Mouse (Mus musculus): ENCODE data around the gene Esyt1. TPM values are rescaled to one million over a fixed set of nuclear protein-coding genes. Genes with fewer than 3 reads are reported as not detected.
"Not testable (repeated sequence)": the region's sequence is repeated elsewhere in the genome, so short reads cannot be mapped to it uniquely, and the experiment has no call there.

Esyt1 gene
- polyA plus RNA-seq, 1 experiment from 2014 or later, result 19.1 TPM

GRCm38 (mm10) chr10:128505371-128505667 lies 20.4 kb downstream of the Esyt1 start:
- H3K36me3 ChIP-seq (ENCODE audit: control insufficient read depth, insufficient read depth, low read length); H3K9ac ChIP-seq (ENCODE audit: low read depth, low read length); H3K4me1 ChIP-seq (replicated peaks; ENCODE audit: control insufficient read depth, insufficient read depth, low read length); DNase-seq (ENCODE audit: low spot score); ATAC-seq (replicated peaks; ENCODE audit: low FRiP score); H3K27me3 ChIP-seq (replicated peaks; ENCODE audit: control insufficient read depth, insufficient read depth, low read length); H3K4me2 ChIP-seq; H3K4me3 ChIP-seq (ENCODE audit: low read depth, low read length); H3K9me3 ChIP-seq (ENCODE audit: control insufficient read depth, low read length): not testable (repeated sequence)
- H3K27ac ChIP-seq (ENCODE audit: low read depth, low read length), result 0 out of 2 replicates have a peak overlapping the region, but pooled peaks have one; percentile 70
- WGBS, result 81% methylated on average over 5 of the region's 5 CpGs

GRCm38 (mm10) chr10:128504641-128505370 lies 20.9 kb downstream of the Esyt1 start:
- WGBS, result 40% methylated on average over 9 of the region's 9 CpGs
- Histone ChIP-seq H3K4me1 (replicated peaks; ENCODE audit: control insufficient read depth, insufficient read depth, low read length) (peaks cover 11% of the 10 kb centered on the region), H3K4me2 (peak overlapping the region; percentile 33), H3K4me3 (ENCODE audit: low read depth, low read length) (no peak overlapping the region), H3K9me3 (ENCODE audit: control insufficient read depth, low read length) (no peaks in the 10 kb centered on the region), H3K36me3 (ENCODE audit: control insufficient read depth, insufficient read depth, low read length) (peaks cover 6% of the 10 kb centered on the region), H3K27me3 (replicated peaks; ENCODE audit: control insufficient read depth, insufficient read depth, low read length) (no peaks in the 10 kb centered on the region), H3K27ac (ENCODE audit: low read depth, low read length) (peak overlapping the region; percentile 70), H3K9ac (ENCODE audit: low read depth, low read length) (peak overlapping the region; percentile 46)
- no peak for DNase-seq (ENCODE audit: low spot score)
- peak; percentile 27; the same call in 1 of the 2 replicates for ATAC-seq (replicated peaks; ENCODE audit: low FRiP score)

DNA sequence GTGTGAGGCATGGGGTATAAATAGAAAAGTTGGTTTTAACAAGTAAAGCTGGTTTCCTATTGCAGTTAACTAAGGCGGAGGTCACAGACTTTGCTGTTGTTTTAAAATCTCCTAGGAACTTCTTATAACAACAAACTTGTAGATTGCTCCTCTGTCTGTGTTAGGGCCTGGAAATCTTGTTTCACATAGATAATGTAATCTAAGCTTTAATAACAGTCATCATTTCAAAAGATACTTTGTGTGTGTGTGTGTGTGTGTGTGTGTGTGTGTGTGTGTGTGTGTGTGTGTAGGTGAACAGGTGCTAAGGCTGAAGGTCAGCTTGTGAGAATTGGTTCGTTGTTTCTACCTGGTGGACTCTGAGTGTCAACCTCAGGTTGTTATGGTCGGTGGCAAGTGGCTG lies 21.7 kb downstream of the Esyt1 start:
- H3K9me3 ChIP-seq (ENCODE audit: control insufficient read depth, low read length), result no peaks in the 10 kb centered on the region

GRCm38 (mm10) chr10:128503532-128503931 lies 22.1 kb downstream of the Esyt1 start:
- DNase-seq (ENCODE audit: low spot score) (no peak), ATAC-seq (replicated peaks; ENCODE audit: low FRiP score) (no peak)
- Histone ChIP-seq H3K9ac (ENCODE audit: low read depth, low read length) (no peak overlapping the region), H3K4me2 (no peak overlapping the region), H3K4me1 (replicated peaks; ENCODE audit: control insufficient read depth, insufficient read depth, low read length) (peaks cover 11% of the 10 kb centered on the region), H3K27ac (ENCODE audit: low read depth, low read length) (no peak overlapping the region), H3K4me3 (ENCODE audit: low read depth, low read length) (no peak overlapping the region), H3K27me3 (replicated peaks; ENCODE audit: control insufficient read depth, insufficient read depth, low read length) (no peaks in the 10 kb centered on the region), H3K9me3 (ENCODE audit: control insufficient read depth, low read length) (no peaks in the 10 kb centered on the region), H3K36me3 (ENCODE audit: control insufficient read depth, insufficient read depth, low read length) (peaks cover 3% of the 10 kb centered on the region; the same call in 1 of the 2 replicates)
- 82% methylated on average over 8 of the region's 8 CpGs for WGBS

More for the DNA sequence above, 21.7 kb downstream of the Esyt1 start:
- Histone ChIP-seq H3K4me1 (replicated peaks; ENCODE audit: control insufficient read depth, insufficient read depth, low read length) (peaks cover 11% of the 10 kb centered on the region), H3K27me3 (replicated peaks; ENCODE audit: control insufficient read depth, insufficient read depth, low read length) (no peaks in the 10 kb centered on the region), H3K9ac (ENCODE audit: low read depth, low read length) (peak overlapping the region; percentile 46; the same call in 1 of the 2 replicates), H3K36me3 (ENCODE audit: control insufficient read depth, insufficient read depth, low read length) (peaks cover 3% of the 10 kb centered on the region; the same call in 1 of the 2 replicates), H3K27ac (ENCODE audit: low read depth, low read length) (no peak overlapping the region), H3K4me2 (no peak overlapping the region), H3K4me3 (ENCODE audit: low read depth, low read length) (no peak overlapping the region)
- DNase-seq (ENCODE audit: low spot score) (no peak), ATAC-seq (replicated peaks; ENCODE audit: low FRiP score) (no peak)
- WGBS, result 76% methylated on average over 3 of the region's 3 CpGs

- no peak overlapping the region for H3K9ac ChIP-seq (ENCODE audit: low read depth, low read length)
- H3K9me3 ChIP-seq (ENCODE audit: control insufficient read depth, low read length), result no peaks in the 10 kb centered on the region
- ATAC-seq (replicated peaks; ENCODE audit: low FRiP score) (no peak), DNase-seq (ENCODE audit: low spot score) (no peak)
- H3K4me1 ChIP-seq (replicated peaks; ENCODE audit: control insufficient read depth, insufficient read depth, low read length), result peaks cover 18% of the 10 kb centered on the region
- H3K27ac ChIP-seq (ENCODE audit: low read depth, low read length), result peak overlapping the region; percentile 30; the same call in 1 of the 2 replicates
- no peak overlapping the region for H3K4me2 ChIP-seq
- no peaks in the 10 kb centered on the region for H3K27me3 ChIP-seq (replicated peaks; ENCODE audit: control insufficient read depth, insufficient read depth, low read length)
- WGBS, result 61% methylated on average over 5 of the region's 5 CpGs
- peaks cover 3% of the 10 kb centered on the region; the same call in 1 of the 2 replicates for H3K36me3 ChIP-seq (ENCODE audit: control insufficient read depth, insufficient read depth, low read length)
- H3K4me3 ChIP-seq (ENCODE audit: low read depth, low read length), result no peak overlapping the region
Measured at GRCm38 (mm10) chr10:128502341-128502740, 23.3 kb downstream of the Esyt1 start.

- no peaks in the 10 kb centered on the region for H3K9me3 ChIP-seq (ENCODE audit: control insufficient read depth, low read length)
- no peaks in the 10 kb centered on the region for H3K36me3 ChIP-seq (ENCODE audit: control insufficient read depth, insufficient read depth, low read length)
- ATAC-seq (replicated peaks; ENCODE audit: low FRiP score) (peak; percentile 53), DNase-seq (ENCODE audit: low spot score) (peak; percentile 74)
- peak overlapping the region; percentile 52 for H3K4me3 ChIP-seq (ENCODE audit: low read depth, low read length)
- WGBS, result 2% methylated on average over 21 of the region's 21 CpGs
- peak overlapping the region; percentile 78 for H3K27ac ChIP-seq (ENCODE audit: low read depth, low read length)
- peaks cover 17% of the 10 kb centered on the region for H3K4me1 ChIP-seq (replicated peaks; ENCODE audit: control insufficient read depth, insufficient read depth, low read length)
- H3K27me3 ChIP-seq (replicated peaks; ENCODE audit: control insufficient read depth, insufficient read depth, low read length), result no peaks in the 10 kb centered on the region
- peak overlapping the region; percentile 80 for H3K9ac ChIP-seq (ENCODE audit: low read depth, low read length)
- H3K4me2 ChIP-seq, result peak overlapping the region; percentile 61
Measured at GRCm38 (mm10) chr10:128499116-128499671, 26.5 kb downstream of the Esyt1 start.

- Histone ChIP-seq H3K4me2 (peak within 1 kb of the TSS; percentile 61), H3K9me3 (ENCODE audit: control insufficient read depth, low read length) (no peaks in the 10 kb centered on the region), H3K4me1 (replicated peaks; ENCODE audit: control insufficient read depth, insufficient read depth, low read length) (peaks cover 16% of the 10 kb centered on the region), H3K27me3 (replicated peaks; ENCODE audit: control insufficient read depth, insufficient read depth, low read length) (no peaks in the 10 kb centered on the region), H3K36me3 (ENCODE audit: control insufficient read depth, insufficient read depth, low read length) (no peaks in the 10 kb centered on the region), H3K27ac (ENCODE audit: low read depth, low read length) (peak within 1 kb of the TSS; percentile 78), H3K4me3 (ENCODE audit: low read depth, low read length) (peak within 1 kb of the TSS; percentile 52), H3K9ac (ENCODE audit: low read depth, low read length) (peak within 1 kb of the TSS; percentile 80)
- WGBS, result 0% methylated on average over 27 of the region's 27 CpGs
- DNase-seq (ENCODE audit: low spot score) (peak; percentile 95), ATAC-seq (replicated peaks; ENCODE audit: low FRiP score) (peak; percentile 88)
Measured at GRCm38 (mm10) chr10:128498590-128498989, 27.1 kb downstream of the Esyt1 start, which contains the start of gene Myl6b. Myl6b (minus strand) TSS chr10:128498685.

GRCm38 (mm10) chr10:128497134-128497737 lies 28.4 kb downstream of the Esyt1 start:
- no peak for DNase-seq (ENCODE audit: low spot score)
- no peak for ATAC-seq (replicated peaks; ENCODE audit: low FRiP score)
- WGBS, result 55% methylated on average over 6 of the region's 6 CpGs
- no peaks in the 10 kb centered on the region for H3K9me3 ChIP-seq (ENCODE audit: control insufficient read depth, low read length)
- H3K4me3 ChIP-seq (ENCODE audit: low read depth, low read length), result no peak overlapping the region
- no peak overlapping the region for H3K9ac ChIP-seq (ENCODE audit: low read depth, low read length)
- H3K27ac ChIP-seq (ENCODE audit: low read depth, low read length), result no peak overlapping the region
- H3K36me3 ChIP-seq (ENCODE audit: control insufficient read depth, insufficient read depth, low read length), result no peaks in the 10 kb centered on the region
- peaks cover 22% of the 10 kb centered on the region for H3K4me1 ChIP-seq (replicated peaks; ENCODE audit: control insufficient read depth, insufficient read depth, low read length)
- H3K27me3 ChIP-seq (replicated peaks; ENCODE audit: control insufficient read depth, insufficient read depth, low read length), result no peaks in the 10 kb centered on the region
- no peak overlapping the region for H3K4me2 ChIP-seq

Data from liver, embryonic 11.5 days (tissue).